Mouse (Mus musculus): ENCODE measurements around the gene Ctsz. TPM values are rescaled to one million over a fixed set of nuclear protein-coding genes. Genes with fewer than 3 reads are reported as not detected.

The Ctsz gene
- polyA plus RNA-seq, 1 experiment from 2014 or later = 81.2 TPM

- H3K4me3 ChIP-seq (replicated peaks; ENCODE audit: low read length) = no peak overlapping the region
- ATAC-seq = no peak
- no peak overlapping the region for H3K27ac ChIP-seq (ENCODE audit: low read length)
- H3K36me3 ChIP-seq (ENCODE audit: control insufficient read depth, insufficient read depth) = no peaks in the 10 kb centered on the region
- H3K9ac ChIP-seq (replicated peaks; ENCODE audit: low read depth, low read length) = no peak overlapping the region
- WGBS = 86% methylated on average over 6 of the region's 6 CpGs
- no peaks in the 10 kb centered on the region for H3K9me3 ChIP-seq (ENCODE audit: control insufficient read depth, low read length)
- H3K4me2 ChIP-seq (ENCODE audit: low read length) = no peak overlapping the region
- no peaks in the 10 kb centered on the region for H3K4me1 ChIP-seq (replicated peaks; ENCODE audit: control insufficient read depth, insufficient read depth, low read length)
- H3K27me3 ChIP-seq (replicated peaks; ENCODE audit: control insufficient read depth, insufficient read depth, low read length) = no peaks in the 10 kb centered on the region
Measured at GRCm38 (mm10) chr2:174445018-174445417, 6.2 kb upstream of the Ctsz start.

- Histone ChIP-seq H3K9ac (replicated peaks; ENCODE audit: low read depth, low read length) (no peak overlapping the region), H3K27me3 (replicated peaks; ENCODE audit: control insufficient read depth, insufficient read depth, low read length) (no peaks in the 10 kb centered on the region), H3K27ac (ENCODE audit: low read length) (no peak overlapping the region), H3K9me3 (ENCODE audit: control insufficient read depth, low read length) (no peaks in the 10 kb centered on the region), H3K36me3 (ENCODE audit: control insufficient read depth, insufficient read depth) (no peaks in the 10 kb centered on the region), H3K4me1 (replicated peaks; ENCODE audit: control insufficient read depth, insufficient read depth, low read length) (peaks cover 1% of the 10 kb centered on the region), H3K4me3 (replicated peaks; ENCODE audit: low read length) (no peak overlapping the region), H3K4me2 (ENCODE audit: low read length) (no peak overlapping the region)
- WGBS = 93% methylated on average over 7 of the region's 7 CpGs
- ATAC-seq = no peak
Measured at GRCm38 (mm10) chr2:174444359-174444758, 5.5 kb upstream of the Ctsz start.

- ATAC-seq = no peak
- Histone ChIP-seq H3K4me1 (replicated peaks; ENCODE audit: control insufficient read depth, insufficient read depth, low read length) (peaks cover 15% of the 10 kb centered on the region), H3K9ac (replicated peaks; ENCODE audit: low read depth, low read length) (no peak overlapping the region), H3K9me3 (ENCODE audit: control insufficient read depth, low read length) (no peaks in the 10 kb centered on the region), H3K27me3 (replicated peaks; ENCODE audit: control insufficient read depth, insufficient read depth, low read length) (no peaks in the 10 kb centered on the region), H3K4me3 (replicated peaks; ENCODE audit: low read length) (no peak overlapping the region), H3K4me2 (ENCODE audit: low read length) (no peak overlapping the region), H3K36me3 (ENCODE audit: control insufficient read depth, insufficient read depth) (no peaks in the 10 kb centered on the region), H3K27ac (ENCODE audit: low read length) (no peak overlapping the region)
- 55% methylated on average over 2 of the region's 2 CpGs for WGBS
Measured at GRCm38 (mm10) chr2:174443046-174443445, 4.2 kb upstream of the Ctsz start.

GRCm38 (mm10) chr2:174442460-174442859, 3.6 kb upstream of the Ctsz start:
- no peaks in the 10 kb centered on the region for H3K9me3 ChIP-seq (ENCODE audit: control insufficient read depth, low read length)
- H3K4me1 ChIP-seq (replicated peaks; ENCODE audit: control insufficient read depth, insufficient read depth, low read length) = peaks cover 18% of the 10 kb centered on the region
- no peak overlapping the region for H3K4me2 ChIP-seq (ENCODE audit: low read length)
- WGBS = 86% methylated on average over 9 of the region's 9 CpGs
- no peak for ATAC-seq
- H3K27me3 ChIP-seq (replicated peaks; ENCODE audit: control insufficient read depth, insufficient read depth, low read length) = no peaks in the 10 kb centered on the region
- H3K27ac ChIP-seq (ENCODE audit: low read length) = no peak overlapping the region
- no peaks in the 10 kb centered on the region for H3K36me3 ChIP-seq (ENCODE audit: control insufficient read depth, insufficient read depth)
- no peak overlapping the region for H3K9ac ChIP-seq (replicated peaks; ENCODE audit: low read depth, low read length)
- no peak overlapping the region for H3K4me3 ChIP-seq (replicated peaks; ENCODE audit: low read length)

- Histone ChIP-seq H3K27ac (ENCODE audit: low read length) (no peak overlapping the region), H3K27me3 (replicated peaks; ENCODE audit: control insufficient read depth, insufficient read depth, low read length) (no peaks in the 10 kb centered on the region), H3K9me3 (ENCODE audit: control insufficient read depth, low read length) (no peaks in the 10 kb centered on the region), H3K9ac (replicated peaks; ENCODE audit: low read depth, low read length) (no peak overlapping the region), H3K4me2 (ENCODE audit: low read length) (no peak overlapping the region), H3K4me1 (replicated peaks; ENCODE audit: control insufficient read depth, insufficient read depth, low read length) (peaks cover 18% of the 10 kb centered on the region), H3K4me3 (replicated peaks; ENCODE audit: low read length) (no peak overlapping the region), H3K36me3 (ENCODE audit: control insufficient read depth, insufficient read depth) (no peaks in the 10 kb centered on the region)
- 77% methylated on average over 4 of the region's 4 CpGs for WGBS
- ATAC-seq = no peak
Measured at GRCm38 (mm10) chr2:174441898-174442297, 3.1 kb upstream of the Ctsz start.

GRCm38 (mm10) chr2:174439961-174440360, 1.1 kb upstream of the Ctsz start:
- WGBS = 75% methylated on average over 9 of the region's 9 CpGs
- Histone ChIP-seq H3K27me3 (replicated peaks; ENCODE audit: control insufficient read depth, insufficient read depth, low read length) (no peaks in the 10 kb centered on the region), H3K4me2 (ENCODE audit: low read length) (no peak overlapping the region), H3K9me3 (ENCODE audit: control insufficient read depth, low read length) (no peaks in the 10 kb centered on the region), H3K9ac (replicated peaks; ENCODE audit: low read depth, low read length) (no peak overlapping the region), H3K27ac (ENCODE audit: low read length) (no peak overlapping the region), H3K4me3 (replicated peaks; ENCODE audit: low read length) (no peak overlapping the region), H3K4me1 (replicated peaks; ENCODE audit: control insufficient read depth, insufficient read depth, low read length) (peaks cover 18% of the 10 kb centered on the region), H3K36me3 (ENCODE audit: control insufficient read depth, insufficient read depth) (no peaks in the 10 kb centered on the region)
- no peak for ATAC-seq

- ATAC-seq = no peak
- H3K27ac ChIP-seq (ENCODE audit: low read length) = no peak overlapping the region
- peak overlapping the region; percentile 74; the same call in 1 of the 2 replicates for H3K9ac ChIP-seq (replicated peaks; ENCODE audit: low read depth, low read length)
- H3K4me3 ChIP-seq (replicated peaks; ENCODE audit: low read length) = no peak overlapping the region
- H3K27me3 ChIP-seq (replicated peaks; ENCODE audit: control insufficient read depth, insufficient read depth, low read length) = no peaks in the 10 kb centered on the region
- H3K9me3 ChIP-seq (ENCODE audit: control insufficient read depth, low read length) = no peaks in the 10 kb centered on the region
- H3K4me1 ChIP-seq (replicated peaks; ENCODE audit: control insufficient read depth, insufficient read depth, low read length) = peaks cover 18% of the 10 kb centered on the region
- H3K4me2 ChIP-seq (ENCODE audit: low read length) = peak overlapping the region; percentile 85
- H3K36me3 ChIP-seq (ENCODE audit: control insufficient read depth, insufficient read depth) = no peaks in the 10 kb centered on the region
- WGBS = 51% methylated on average over 5 of the region's 5 CpGs
Measured at GRCm38 (mm10) chr2:174439450-174439838, 605 bp upstream of the Ctsz start.

GRCm38 (mm10) chr2:174438181-174438580, 658 bp downstream of the Ctsz start:
- ATAC-seq = no peak; the same call in 1 of the 2 replicates
- no peak overlapping the region for H3K27ac ChIP-seq (ENCODE audit: low read length)

GRCm38 (mm10) chr2:174437697-174437982, 1.2 kb downstream of the Ctsz start:
- no peak overlapping the region for H3K27ac ChIP-seq (ENCODE audit: low read length)
- H3K4me2 ChIP-seq (ENCODE audit: low read length) = peak overlapping the region; percentile 85
- H3K27me3 ChIP-seq (replicated peaks; ENCODE audit: control insufficient read depth, insufficient read depth, low read length) = no peaks in the 10 kb centered on the region
- WGBS = 98% methylated on average over 4 of the region's 4 CpGs
- H3K9ac ChIP-seq (replicated peaks; ENCODE audit: low read depth, low read length) = no peak overlapping the region
- no peak overlapping the region for H3K4me3 ChIP-seq (replicated peaks; ENCODE audit: low read length)
- ATAC-seq = no peak
- H3K9me3 ChIP-seq (ENCODE audit: control insufficient read depth, low read length) = no peaks in the 10 kb centered on the region
- no peaks in the 10 kb centered on the region for H3K36me3 ChIP-seq (ENCODE audit: control insufficient read depth, insufficient read depth)
- H3K4me1 ChIP-seq (replicated peaks; ENCODE audit: control insufficient read depth, insufficient read depth, low read length) = peaks cover 18% of the 10 kb centered on the region

More at GRCm38 (mm10) chr2:174438181-174438580, 658 bp downstream of the Ctsz start:
- H3K4me1 ChIP-seq (replicated peaks; ENCODE audit: control insufficient read depth, insufficient read depth, low read length) = peaks cover 18% of the 10 kb centered on the region
- 56% methylated on average over 11 of the region's 11 CpGs for WGBS
- H3K4me2 ChIP-seq (ENCODE audit: low read length) = peak overlapping the region; percentile 85
- H3K36me3 ChIP-seq (ENCODE audit: control insufficient read depth, insufficient read depth) = no peaks in the 10 kb centered on the region
- H3K9me3 ChIP-seq (ENCODE audit: control insufficient read depth, low read length) = no peaks in the 10 kb centered on the region
- H3K4me3 ChIP-seq (replicated peaks; ENCODE audit: low read length) = peak overlapping the region; percentile 67
- no peaks in the 10 kb centered on the region for H3K27me3 ChIP-seq (replicated peaks; ENCODE audit: control insufficient read depth, insufficient read depth, low read length)
- H3K9ac ChIP-seq (replicated peaks; ENCODE audit: low read depth, low read length) = peak overlapping the region; percentile 74

GRCm38 (mm10) chr2:174436916-174437696, 1.7 kb downstream of the Ctsz start:
- Histone ChIP-seq H3K4me3 (replicated peaks; ENCODE audit: low read length) (no peak overlapping the region), H3K9me3 (ENCODE audit: control insufficient read depth, low read length) (no peaks in the 10 kb centered on the region), H3K4me1 (replicated peaks; ENCODE audit: control insufficient read depth, insufficient read depth, low read length) (peaks cover 18% of the 10 kb centered on the region), H3K4me2 (ENCODE audit: low read length) (no peak overlapping the region), H3K27ac (ENCODE audit: low read length) (no peak overlapping the region), H3K36me3 (ENCODE audit: control insufficient read depth, insufficient read depth) (no peaks in the 10 kb centered on the region), H3K9ac (replicated peaks; ENCODE audit: low read depth, low read length) (no peak overlapping the region), H3K27me3 (replicated peaks; ENCODE audit: control insufficient read depth, insufficient read depth, low read length) (no peaks in the 10 kb centered on the region)
- no peak for ATAC-seq
- WGBS = 92% methylated on average over 7 of the region's 7 CpGs
